Mouse (Mus musculus) thymus, postnatal 0 days (tissue): ENCODE measurements around the gene Hspb11. TPM values are rescaled to one million over a fixed set of nuclear protein-coding genes. Genes with fewer than 3 reads are reported as not detected.
A peak's percentile ranks its signal among the peaks of the same experiment; 100 is the strongest.

Source experiments
- DNase-seq: peaks from one replicate; pipeline ENCODE4 v3.0.0-alpha.2; 2015; ENCODE audit warnings: low spot score
- polyA plus RNA-seq: library from polyadenylated mRNA; unstranded; fragments of >200 nt; fragmentation: Nextera tagmentation; extraction: Ambion mirVana; gene quantifications from 2 replicates; pipeline ENCODE4 v1.2.1, GENCODE M21; 2015

Gene Hspb11
- 106 and 112 TPM in 2 replicates for polyA plus RNA-seq

GRCm38 (mm10) chr4:107253125-107254091 is at the start of gene Hspb11, which contains the start of gene Lrrc42:
Hspb11 (plus strand) TSS chr4:107253593.
Lrrc42 (minus strand) TSS chr4:107253532.
- DNase-seq, result peak; percentile 98

GRCm38 (mm10) chr4:107207016-107207415 is 46.4 kb upstream of the Hspb11 start:
- no peak for DNase-seq

DNA sequence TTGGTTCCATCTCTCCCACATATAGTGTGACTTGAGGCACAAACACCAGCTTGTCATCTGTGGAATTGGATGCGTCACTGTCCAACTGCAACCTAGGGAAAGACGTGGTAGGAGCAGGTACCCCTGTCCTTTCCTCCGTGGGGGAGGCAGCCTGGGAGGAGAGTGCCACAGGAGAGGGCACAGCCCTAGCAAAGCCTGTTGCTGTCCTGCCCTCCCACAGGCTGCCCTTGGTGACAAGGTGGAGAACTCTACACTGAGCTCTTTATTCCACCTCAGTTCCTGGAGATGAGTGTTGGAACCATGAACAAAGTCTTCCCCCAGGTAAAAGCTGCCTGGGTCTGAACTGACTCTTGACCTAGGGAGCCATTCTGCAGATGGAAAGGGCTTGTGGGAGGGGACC is 44.5 kb upstream of the Hspb11 start, which contains the start of gene Ldlrad1:
Ldlrad1 (plus strand) TSS at position 301 of the 400 bp plus-strand sequence.
- no peak for DNase-seq

GRCm38 (mm10) chr4:107210483-107211097 is 42.8 kb upstream of the Hspb11 start:
- DNase-seq, result no peak

- DNase-seq, result no peak
Observed at GRCm38 (mm10) chr4:107211465-107211864, 41.9 kb upstream of the Hspb11 start.

DNA sequence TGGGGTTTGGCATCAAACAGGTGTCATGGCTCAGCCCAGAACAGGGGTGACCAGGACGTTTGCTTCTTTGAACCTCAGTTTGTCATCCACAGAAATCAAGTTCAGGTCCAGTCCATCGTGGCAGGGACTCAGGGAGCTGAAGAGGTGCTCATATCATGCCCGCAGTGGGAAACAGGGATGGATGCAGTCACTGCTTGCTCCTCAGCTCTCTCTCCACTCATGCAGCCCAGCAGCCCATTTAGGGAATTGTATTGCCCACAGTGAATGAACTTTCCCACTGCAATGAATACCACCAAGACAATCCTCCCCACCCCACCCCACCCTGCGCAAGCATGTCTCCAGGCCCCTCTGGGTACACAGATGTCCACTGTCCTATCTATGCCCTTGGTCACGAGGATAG is 41.5 kb upstream of the Hspb11 start:
- DNase-seq, result no peak

- DNase-seq, result no peak
Observed at GRCm38 (mm10) chr4:107213279-107214011, 39.9 kb upstream of the Hspb11 start.

- no peak for DNase-seq
Observed at GRCm38 (mm10) chr4:107217574-107217973, 35.8 kb upstream of the Hspb11 start.

GRCm38 (mm10) chr4:107221524-107221923 is 31.9 kb upstream of the Hspb11 start:
- no peak for DNase-seq

GRCm38 (mm10) chr4:107223225-107224204 is 29.9 kb upstream of the Hspb11 start:
- no peak for DNase-seq

DNA sequence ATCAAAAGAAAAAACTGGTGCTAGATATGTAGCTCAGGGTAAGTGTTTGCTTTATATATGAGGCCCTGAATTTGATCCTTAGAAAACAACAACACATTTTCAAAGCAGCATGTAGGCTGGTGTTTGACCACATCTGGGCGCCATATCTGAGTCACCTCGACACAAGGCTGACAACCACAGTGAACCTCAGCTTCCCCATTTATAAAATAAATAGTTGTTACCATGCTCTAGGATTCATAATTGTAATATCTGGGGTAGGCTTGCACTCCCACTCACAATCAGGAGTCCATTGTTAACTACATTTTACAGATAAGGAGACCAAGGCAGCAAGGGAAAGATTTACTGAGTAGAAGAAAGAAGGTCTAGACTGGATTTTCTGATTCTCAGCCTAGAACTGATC is 27.1 kb upstream of the Hspb11 start:
- DNase-seq, result no peak

DNA sequence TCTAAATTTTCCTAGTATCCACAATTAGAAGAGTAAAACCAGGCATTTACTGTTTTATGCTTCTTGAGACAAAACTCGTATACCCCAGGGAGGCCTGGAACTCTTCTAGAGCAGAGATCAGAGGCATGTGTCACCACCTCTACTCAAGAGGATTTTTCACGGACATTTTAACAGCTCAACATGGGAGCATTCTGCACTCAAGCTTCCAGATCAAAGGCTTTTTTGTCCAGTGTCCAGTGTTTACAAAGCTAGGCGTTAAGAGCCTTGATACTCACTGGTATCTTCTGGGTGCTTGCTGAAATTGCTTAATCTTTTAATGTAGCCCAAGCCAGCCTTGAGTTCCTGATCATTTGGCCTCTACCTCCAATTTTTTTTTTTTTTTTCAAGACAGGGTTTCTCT is 21.2 kb upstream of the Hspb11 start:
- DNase-seq, result no peak

DNA sequence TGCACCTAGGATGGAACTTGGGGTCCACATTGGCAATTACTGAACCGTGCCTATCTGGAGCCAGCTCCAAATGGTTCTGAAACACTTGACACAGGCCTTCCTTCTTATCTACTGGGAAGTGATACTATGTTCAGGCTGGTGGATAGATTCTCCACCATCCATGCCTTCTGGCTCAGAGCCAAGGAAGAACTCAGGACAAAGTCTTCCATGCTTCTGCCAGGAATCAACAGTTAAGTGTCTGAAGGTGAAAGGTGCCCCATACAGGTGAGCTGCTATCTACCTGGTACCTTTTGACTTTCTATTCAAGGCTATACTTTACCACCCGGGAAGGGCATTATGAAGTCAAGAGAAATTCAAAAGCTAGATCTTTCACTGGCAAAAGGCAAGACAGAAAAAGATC is 15.1 kb upstream of the Hspb11 start:
- DNase-seq, result no peak

DNA sequence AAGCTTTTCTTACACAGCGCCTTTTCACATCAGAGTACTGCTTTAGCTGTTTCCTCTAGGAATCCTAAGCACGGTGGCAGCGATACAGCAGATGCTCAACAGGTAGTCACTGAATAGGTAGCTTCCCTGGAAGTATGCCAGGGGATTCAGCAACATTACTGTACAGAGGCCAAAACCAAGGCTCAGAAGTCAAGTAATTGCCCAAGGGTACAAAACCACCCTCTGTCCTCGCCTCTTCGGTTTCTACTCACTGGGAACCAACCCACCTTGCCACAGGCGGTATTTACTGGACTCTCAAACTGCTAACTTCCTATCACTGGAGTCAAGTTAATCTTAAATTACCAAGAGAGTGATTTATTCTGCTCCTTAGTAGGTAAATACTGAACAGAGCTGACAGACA is 13.2 kb upstream of the Hspb11 start:
- DNase-seq, result no peak

GRCm38 (mm10) chr4:107243365-107244333 is 9.7 kb upstream of the Hspb11 start:
- DNase-seq, result no peak

DNA sequence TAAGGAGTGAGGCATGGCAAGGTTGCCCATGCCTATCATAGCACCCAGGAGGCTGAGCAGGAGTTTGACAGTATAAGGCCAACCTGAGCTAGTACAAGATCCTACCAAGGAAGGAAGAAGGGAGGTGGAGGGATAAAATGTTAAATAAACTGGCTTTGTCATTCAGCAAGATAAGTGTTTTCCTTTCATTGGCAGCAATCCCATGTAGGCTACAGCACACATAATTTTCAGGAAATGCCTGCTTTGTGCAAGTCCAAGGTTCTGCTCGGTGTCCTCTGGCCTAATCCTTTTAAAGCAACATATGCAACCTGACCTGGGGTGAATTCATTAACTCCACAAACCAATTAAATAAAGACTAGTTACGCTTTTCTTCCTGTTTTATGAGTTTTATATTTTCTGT is 8.0 kb upstream of the Hspb11 start:
- no peak for DNase-seq

DNA sequence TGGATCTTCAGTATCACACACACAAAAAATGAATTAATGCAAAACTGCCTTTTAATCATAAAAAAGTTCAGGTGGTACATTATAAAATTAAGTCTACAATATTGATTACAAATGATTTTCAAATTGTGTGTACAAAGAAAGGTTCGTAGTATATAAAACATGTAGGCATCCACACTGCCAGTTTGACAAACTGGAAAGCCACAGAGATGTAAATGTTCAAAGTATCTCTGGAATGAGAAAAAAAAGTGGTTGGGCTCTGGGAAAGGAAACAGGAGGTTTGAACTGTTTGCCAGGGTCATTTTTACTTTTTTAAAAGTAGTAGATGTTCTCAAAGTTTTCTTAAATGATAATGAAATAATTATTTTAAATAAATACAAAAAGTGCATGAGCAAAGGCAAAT is 7.4 kb upstream of the Hspb11 start:
- no peak for DNase-seq

DNA sequence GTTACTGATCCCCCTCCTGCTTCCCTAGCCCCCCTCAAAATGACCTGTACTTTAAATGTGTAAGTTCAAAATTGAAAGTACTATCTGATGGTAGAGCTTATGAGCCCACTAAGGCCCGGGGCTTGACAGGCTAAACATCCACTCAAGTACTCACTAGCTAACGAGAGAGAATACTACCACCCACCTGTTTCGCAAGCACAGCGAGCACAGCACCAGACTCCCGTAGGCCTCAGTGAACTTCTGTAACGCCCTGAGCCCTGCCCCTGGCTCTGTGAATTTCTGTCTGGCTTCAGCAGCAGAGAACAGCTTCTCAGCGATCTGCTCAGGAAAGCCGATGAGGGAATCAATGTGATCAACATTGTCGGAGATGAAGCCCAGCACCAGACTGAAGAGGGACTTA is 6.3 kb upstream of the Hspb11 start:
- DNase-seq, result no peak

DNA sequence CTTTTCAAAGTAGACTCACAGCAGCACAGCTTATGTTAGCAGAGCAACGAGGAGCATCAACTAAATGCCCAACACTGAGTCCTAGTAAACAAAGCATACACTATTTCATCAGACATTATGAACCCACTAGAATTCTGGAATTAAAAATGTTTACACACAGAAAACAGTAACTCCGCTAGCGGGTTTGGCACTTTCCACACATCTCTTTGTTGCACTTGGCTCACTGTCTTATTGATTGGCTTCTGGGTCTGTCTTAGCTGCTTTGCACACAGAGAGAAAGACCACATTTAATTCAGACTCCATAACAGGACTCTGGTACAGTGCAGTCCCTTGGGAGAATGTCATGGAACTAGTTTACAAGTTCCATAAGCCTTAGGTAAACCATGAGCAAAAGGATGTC is 5.3 kb upstream of the Hspb11 start:
- no peak for DNase-seq
